Mouse (Mus musculus) forebrain, embryonic 13.5 days (tissue): ENCODE measurements at regions not wholly inside any gene's neighbourhood (a gene's known extent, or its start where the extent isn't known, plus 50 kb on each side); places are given as distances from the start of the nearest gene placed in this dataset.

Source experiments
- ATAC-seq: fragments of 200-750 bp; cut with Nextera tagmentation; 2 replicates; pipeline ENCODE4 v1.8.0; 2017
- H3K27ac ChIP-seq: fragments of 300-500 bp; sonication (generic); 2 replicates; pipeline ENCODE4 v1.5.1; 2015; ENCODE audit warnings: inconsistent platforms, mild to moderate bottlenecking, moderate library complexity
- H3K27me3 ChIP-seq: fragments of 300-500 bp; sonication (generic); 2 replicates; pipeline ENCODE4 v1.6.1; 2015; ENCODE audit warnings: mild to moderate bottlenecking, inconsistent platforms
- H3K36me3 ChIP-seq: fragments of 300-500 bp; sonication (generic); 2 replicates; pipeline ENCODE4 v1.6.1; 2015; ENCODE audit warnings: mild to moderate bottlenecking, inconsistent platforms; ENCODE audit not compliant: poor library complexity, severe bottlenecking
- H3K4me1 ChIP-seq: fragments of 300-500 bp; sonication (generic); 2 replicates; pipeline ENCODE4 v1.6.1; 2015; ENCODE audit warnings: inconsistent platforms
- H3K4me2 ChIP-seq: fragments of 300-500 bp; sonication (generic); 2 replicates; pipeline ENCODE4 v1.6.1; 2015; ENCODE audit warnings: inconsistent platforms, mild to moderate bottlenecking, moderate library complexity
- H3K4me3 ChIP-seq: fragments of 300-500 bp; sonication (generic); 2 replicates; pipeline ENCODE4 v1.5.1; 2015; ENCODE audit warnings: mild to moderate bottlenecking, inconsistent platforms
- H3K9ac ChIP-seq: fragments of 300-500 bp; sonication (generic); 2 replicates; pipeline ENCODE4 v1.6.1; 2015; ENCODE audit warnings: mild to moderate bottlenecking, inconsistent platforms
- H3K9me3 ChIP-seq: fragments of 300-500 bp; sonication (generic); replicated peaks from 2 replicates; pipeline ENCODE4 v1.6.1; 2016; ENCODE audit warnings: inconsistent platforms
- WGBS: fragments of 180-500 bp; shearing (Covaris S2); methylation state at CpG from one replicate; pipeline ENCODE4 v1.1.7; 2015; 5-methylcytosine and 5-hydroxymethylcytosine counted together

DNA sequence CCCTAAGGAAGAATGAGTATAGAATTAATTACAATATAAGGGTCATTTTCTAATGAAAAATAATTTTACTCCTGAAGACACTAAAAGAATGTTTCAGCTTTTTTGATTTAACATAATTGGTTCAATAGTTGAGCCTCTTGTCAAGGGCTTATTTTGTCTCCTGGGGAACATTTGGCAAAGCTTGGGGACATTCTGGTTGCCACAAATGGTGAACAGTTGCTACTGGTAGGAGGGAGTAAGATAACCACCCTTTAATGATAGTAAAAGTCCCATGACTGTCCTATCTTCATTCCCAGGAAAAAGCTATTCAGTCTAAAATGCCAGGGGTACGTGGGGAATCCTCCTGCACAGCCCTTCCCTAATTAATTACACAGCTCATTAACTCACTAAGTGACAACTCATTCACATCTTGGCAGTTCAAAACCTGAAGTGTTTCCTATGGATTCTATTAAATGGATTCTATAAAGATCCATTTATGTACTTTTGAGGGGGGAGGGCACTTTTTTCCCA, 217.3 kb upstream of the Sox9 start:
- Histone ChIP-seq H3K9ac (no peak overlapping the region), H3K4me2 (no peak overlapping the region), H3K4me1 (peaks cover 7% of the 10 kb centered on the region), H3K36me3 (no peaks in the 10 kb centered on the region), H3K27me3 (no peaks in the 10 kb centered on the region), H3K4me3 (no peak overlapping the region), H3K9me3 (no peaks in the 10 kb centered on the region), H3K27ac (no peak overlapping the region)
- 3% methylated on average over 1 of the region's 1 CpGs for WGBS
- no peak for ATAC-seq

DNA sequence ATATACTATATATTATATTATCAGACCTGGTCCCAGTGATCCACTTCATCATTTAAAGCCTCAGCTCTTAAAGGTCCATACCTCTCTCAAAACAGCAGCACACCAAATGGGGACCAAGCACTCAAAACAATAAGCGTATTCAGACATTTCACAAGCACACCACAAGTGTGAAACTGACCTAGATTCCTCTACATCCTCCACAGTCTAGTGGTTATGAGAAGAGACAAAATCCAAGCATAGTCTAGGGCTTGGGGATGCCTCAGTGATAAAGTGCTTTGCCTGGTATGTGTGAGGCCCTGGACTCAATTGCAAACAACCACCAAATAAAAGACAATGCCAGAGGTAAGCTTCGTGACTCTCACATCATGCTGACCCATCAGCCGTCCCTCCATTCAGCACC, 216.0 kb upstream of the Sox9 start:
- no peak overlapping the region for H3K4me2 ChIP-seq
- H3K36me3 ChIP-seq: no peaks in the 10 kb centered on the region
- 92% methylated on average over 3 of the region's 3 CpGs for WGBS
- no peaks in the 10 kb centered on the region for H3K27me3 ChIP-seq
- no peak overlapping the region for H3K9ac ChIP-seq
- peaks cover 7% of the 10 kb centered on the region for H3K4me1 ChIP-seq
- H3K27ac ChIP-seq: no peak overlapping the region
- H3K9me3 ChIP-seq: no peaks in the 10 kb centered on the region
- no peak overlapping the region for H3K4me3 ChIP-seq
- no peak for ATAC-seq

- Histone ChIP-seq H3K4me2 (no peak overlapping the region), H3K9ac (no peak overlapping the region), H3K27me3 (no peaks in the 10 kb centered on the region), H3K27ac (no peak overlapping the region), H3K4me3 (no peak overlapping the region), H3K4me1 (peaks cover 1% of the 10 kb centered on the region), H3K36me3 (no peaks in the 10 kb centered on the region), H3K9me3 (no peaks in the 10 kb centered on the region; the same call in 1 of the 2 replicates)
- no peak for ATAC-seq
Observed at GRCm38 (mm10) chr11:112587386-112587785, 194.6 kb upstream of the Sox9 start.

DNA sequence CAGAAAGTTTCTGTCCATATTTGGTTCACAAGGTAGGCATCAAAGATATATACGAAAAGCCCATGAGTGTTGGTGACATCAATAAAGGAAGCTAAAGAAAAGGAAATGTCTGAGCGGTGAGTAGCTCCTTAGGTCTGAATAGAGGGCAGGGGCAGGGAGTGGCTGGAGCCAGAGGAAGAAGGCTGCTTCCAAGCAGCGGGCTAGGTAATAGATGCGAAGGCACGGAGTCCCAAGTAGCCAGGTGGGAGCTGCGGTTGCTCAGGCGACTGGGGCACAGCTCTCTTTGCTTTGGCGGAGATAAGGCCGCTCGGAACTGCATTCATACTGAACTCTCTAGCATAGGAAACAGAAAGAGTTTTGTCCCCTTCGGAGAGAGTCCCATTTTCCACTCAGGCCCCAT, 193.9 kb upstream of the Sox9 start:
- 75% methylated on average over 11 of the region's 11 CpGs for WGBS
- no peak overlapping the region for H3K4me3 ChIP-seq
- H3K27ac ChIP-seq: no peak overlapping the region
- no peaks in the 10 kb centered on the region; the same call in 1 of the 2 replicates for H3K9me3 ChIP-seq
- no peak for ATAC-seq
- no peaks in the 10 kb centered on the region for H3K36me3 ChIP-seq
- no peak overlapping the region for H3K4me2 ChIP-seq
- peaks cover 8% of the 10 kb centered on the region for H3K4me1 ChIP-seq
- no peaks in the 10 kb centered on the region for H3K27me3 ChIP-seq
- no peak overlapping the region for H3K9ac ChIP-seq

DNA sequence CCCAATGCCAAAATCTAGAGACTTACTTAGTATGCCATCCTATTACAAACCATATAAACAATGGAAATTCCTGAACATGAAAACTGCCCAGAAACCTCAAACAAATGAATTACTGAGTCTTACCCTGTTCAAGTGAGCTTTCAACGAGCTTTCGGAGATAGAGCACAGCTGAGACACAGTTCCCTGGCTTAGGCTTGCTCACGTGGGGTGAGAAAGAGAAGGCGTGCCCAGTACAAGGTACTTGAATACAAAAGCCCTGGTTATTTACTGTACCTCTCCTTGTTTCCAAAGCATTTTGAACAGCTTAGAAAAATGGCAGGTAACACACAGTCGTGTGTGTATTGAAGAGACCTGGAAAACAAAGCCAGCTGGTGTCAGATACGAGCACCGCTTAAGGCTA, 191.8 kb upstream of the Sox9 start:
- H3K27ac ChIP-seq: no peak overlapping the region
- no peak for ATAC-seq
- H3K27me3 ChIP-seq: no peaks in the 10 kb centered on the region
- H3K9me3 ChIP-seq: no peaks in the 10 kb centered on the region; the same call in 1 of the 2 replicates
- H3K9ac ChIP-seq: no peak overlapping the region
- no peak overlapping the region for H3K4me3 ChIP-seq
- H3K4me1 ChIP-seq: peaks cover 9% of the 10 kb centered on the region
- H3K4me2 ChIP-seq: no peak overlapping the region
- no peaks in the 10 kb centered on the region for H3K36me3 ChIP-seq
- WGBS: 81% methylated on average over 7 of the region's 7 CpGs

GRCm38 (mm10) chr11:112592411-112593020, 189.5 kb upstream of the Sox9 start:
- no peaks in the 10 kb centered on the region for H3K27me3 ChIP-seq
- peak overlapping the region; percentile 16; the same call in 1 of the 2 replicates for H3K4me2 ChIP-seq
- WGBS: 3% methylated on average over 6 of the region's 6 CpGs
- no peaks in the 10 kb centered on the region; the same call in 1 of the 2 replicates for H3K9me3 ChIP-seq
- H3K4me1 ChIP-seq: peaks cover 9% of the 10 kb centered on the region
- H3K4me3 ChIP-seq: no peak overlapping the region
- H3K27ac ChIP-seq: peak overlapping the region; percentile 59
- no peaks in the 10 kb centered on the region for H3K36me3 ChIP-seq
- H3K9ac ChIP-seq: no peak overlapping the region
- peak; percentile 84; the same call in 1 of the 2 replicates for ATAC-seq

DNA sequence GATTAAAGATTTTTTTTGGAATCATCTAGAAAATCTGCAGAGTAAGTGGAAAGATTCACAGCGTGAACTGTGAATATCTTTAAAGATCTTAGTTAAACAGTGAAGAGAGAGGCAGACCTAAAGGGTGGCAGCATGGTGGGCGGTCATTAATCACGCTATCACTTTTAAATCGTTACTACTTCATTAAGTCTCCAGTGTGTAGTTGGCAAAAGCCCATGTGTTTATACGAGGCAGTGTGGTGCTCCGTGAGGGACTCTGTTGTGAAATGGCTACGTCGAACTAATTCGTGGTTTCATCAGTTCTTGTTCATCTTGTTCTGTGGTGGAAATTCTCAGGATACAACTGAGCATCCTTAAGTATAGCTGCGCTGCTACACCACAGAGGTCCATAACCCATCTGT, 188.2 kb upstream of the Sox9 start:
- no peaks in the 10 kb centered on the region for H3K27me3 ChIP-seq
- no peak overlapping the region for H3K4me2 ChIP-seq
- 49% methylated on average over 10 of the region's 10 CpGs for WGBS
- H3K4me1 ChIP-seq: peaks cover 9% of the 10 kb centered on the region
- no peak overlapping the region for H3K27ac ChIP-seq
- no peak for ATAC-seq
- no peaks in the 10 kb centered on the region; the same call in 1 of the 2 replicates for H3K9me3 ChIP-seq
- no peaks in the 10 kb centered on the region for H3K36me3 ChIP-seq
- no peak overlapping the region for H3K9ac ChIP-seq
- no peak overlapping the region for H3K4me3 ChIP-seq

GRCm38 (mm10) chr11:112607359-112607758, 174.7 kb upstream of the Sox9 start:
- H3K36me3 ChIP-seq: no peaks in the 10 kb centered on the region
- H3K4me1 ChIP-seq: no peaks in the 10 kb centered on the region
- H3K27ac ChIP-seq: no peak overlapping the region
- H3K4me2 ChIP-seq: no peak overlapping the region
- H3K9me3 ChIP-seq: 0 out of 2 replicates have a peak, but pooled peaks cover 1% of the 10 kb centered on the region
- H3K9ac ChIP-seq: no peak overlapping the region
- H3K4me3 ChIP-seq: no peak overlapping the region
- ATAC-seq: no peak
- no peaks in the 10 kb centered on the region for H3K27me3 ChIP-seq
- WGBS: 96% methylated on average over 1 of the region's 1 CpGs

DNA sequence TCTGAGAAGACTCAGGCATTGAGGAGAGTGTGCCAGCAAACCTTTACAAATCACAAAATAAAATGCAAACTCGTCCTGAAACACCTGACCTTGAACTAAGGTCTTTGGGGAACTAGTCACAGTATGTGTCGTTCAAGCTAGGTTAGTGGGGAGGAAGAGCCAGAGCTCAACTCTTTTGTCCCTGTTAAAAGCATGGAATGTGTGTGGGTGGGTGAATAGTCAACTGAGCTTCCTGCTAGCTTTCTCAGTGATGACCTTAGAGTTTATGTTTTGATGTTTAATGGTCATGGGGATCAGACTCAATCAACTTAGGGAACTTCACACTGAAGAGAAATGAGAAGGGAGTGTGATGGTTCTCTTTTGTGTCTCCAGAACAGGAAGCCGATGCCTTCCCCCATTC, 172.7 kb upstream of the Sox9 start:
- ATAC-seq: no peak
- no peaks in the 10 kb centered on the region for H3K36me3 ChIP-seq
- H3K9ac ChIP-seq: no peak overlapping the region
- H3K4me3 ChIP-seq: no peak overlapping the region
- no peak overlapping the region for H3K4me2 ChIP-seq
- no peaks in the 10 kb centered on the region for H3K9me3 ChIP-seq
- H3K27me3 ChIP-seq: no peaks in the 10 kb centered on the region
- H3K4me1 ChIP-seq: no peaks in the 10 kb centered on the region
- H3K27ac ChIP-seq: no peak overlapping the region
- WGBS: 80% methylated on average over 3 of the region's 3 CpGs

DNA sequence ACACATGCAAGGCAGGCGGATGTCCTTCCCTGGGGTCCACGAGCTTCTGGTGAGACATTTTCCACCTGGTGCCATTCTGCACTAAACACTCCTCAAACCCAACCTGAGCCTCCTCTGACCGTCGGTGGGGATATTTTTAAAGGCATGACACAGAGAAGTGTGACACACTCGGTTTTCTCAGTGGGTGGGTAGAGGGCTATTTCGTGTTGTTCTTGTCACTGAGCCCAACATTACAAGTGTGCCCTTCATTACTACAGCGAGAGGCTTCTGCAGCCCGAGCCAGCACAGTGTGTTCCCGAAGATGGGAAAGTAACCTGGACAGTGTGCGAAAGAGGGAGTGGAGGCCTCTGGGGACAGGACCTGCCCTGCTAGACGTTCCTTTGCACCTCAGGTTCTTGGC, 171.0 kb upstream of the Sox9 start:
- Histone ChIP-seq H3K4me3 (no peak overlapping the region), H3K4me2 (no peak overlapping the region), H3K27ac (no peak overlapping the region), H3K36me3 (no peaks in the 10 kb centered on the region), H3K27me3 (no peaks in the 10 kb centered on the region), H3K9me3 (no peaks in the 10 kb centered on the region), H3K9ac (no peak overlapping the region), H3K4me1 (no peaks in the 10 kb centered on the region)
- no peak for ATAC-seq
- WGBS: 74% methylated on average over 11 of the region's 11 CpGs

GRCm38 (mm10) chr11:112615629-112616028, 166.4 kb upstream of the Sox9 start:
- Histone ChIP-seq H3K9ac (no peak overlapping the region), H3K27me3 (no peaks in the 10 kb centered on the region), H3K4me2 (no peak overlapping the region), H3K4me1 (peaks cover 8% of the 10 kb centered on the region; the same call in 1 of the 2 replicates), H3K9me3 (no peaks in the 10 kb centered on the region), H3K27ac (no peak overlapping the region), H3K36me3 (no peaks in the 10 kb centered on the region), H3K4me3 (no peak overlapping the region)
- 86% methylated on average over 4 of the region's 4 CpGs for WGBS
- no peak for ATAC-seq

- H3K9me3 ChIP-seq: no peaks in the 10 kb centered on the region
- H3K4me2 ChIP-seq: no peak overlapping the region
- no peaks in the 10 kb centered on the region for H3K36me3 ChIP-seq
- H3K27ac ChIP-seq: no peak overlapping the region
- H3K9ac ChIP-seq: no peak overlapping the region
- WGBS: 48% methylated on average over 2 of the region's 2 CpGs
- H3K27me3 ChIP-seq: no peaks in the 10 kb centered on the region
- ATAC-seq: no peak
- H3K4me1 ChIP-seq: peaks cover 17% of the 10 kb centered on the region
- no peak overlapping the region for H3K4me3 ChIP-seq
Observed at GRCm38 (mm10) chr11:112616942-112617341, 165.1 kb upstream of the Sox9 start.

DNA sequence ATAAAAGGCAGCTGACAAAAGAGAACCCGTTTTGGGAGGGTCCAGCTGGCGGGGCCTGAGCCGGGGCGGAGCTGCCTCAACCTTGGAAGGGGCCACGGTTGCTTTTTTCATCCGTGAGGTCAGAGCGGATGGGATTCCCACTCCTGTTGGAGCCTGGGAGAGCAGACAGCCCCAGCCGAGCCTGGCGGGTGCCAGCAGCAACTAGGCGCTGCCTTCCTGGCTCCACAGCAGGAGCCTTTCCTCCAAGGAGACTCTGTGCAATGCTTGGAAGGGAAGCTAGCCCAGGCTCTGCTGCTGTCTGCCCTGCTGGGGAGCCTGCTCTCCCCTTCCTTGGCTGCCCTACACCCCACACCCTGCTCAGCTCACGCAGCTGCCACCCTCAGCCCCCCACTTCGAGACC, 161.1 kb upstream of the Sox9 start:
- Histone ChIP-seq H3K4me3 (no peak overlapping the region), H3K27ac (no peak overlapping the region), H3K36me3 (no peaks in the 10 kb centered on the region), H3K4me2 (peak overlapping the region; percentile 33), H3K4me1 (peaks cover 17% of the 10 kb centered on the region), H3K27me3 (no peaks in the 10 kb centered on the region), H3K9me3 (no peaks in the 10 kb centered on the region), H3K9ac (peak overlapping the region; percentile 46; the same call in 1 of the 2 replicates)
- WGBS: 19% methylated on average over 12 of the region's 12 CpGs
- ATAC-seq: peak; percentile 63
